Mouse (Mus musculus): Measurements from ENCODE around the gene Rgs16.

- no peak for TF ChIP-seq CTCF (IDR thresholded peaks at IDR 0.05; ENCODE audit: borderline replicate concordance, control insufficient read depth, extremely low read depth, insufficient read depth, low read length, poor library complexity)
- TF ChIP-seq POLR2A (IDR thresholded peaks at IDR 0.05; ENCODE audit: control insufficient read depth, extremely low read depth, insufficient read depth, low read length, poor library complexity) = no peak
Measured at GRCm38 (mm10) chr1:153726636-153727035, 13.5 kb upstream of the Rgs16 start.
